In genomic region chr1:171213801-171214496, GRCm38 (mm10) we compare ENCODE assay signal across 27 mouse cellular contexts. TPM values are rescaled to one million over a fixed set of nuclear protein-coding genes. Genes with fewer than 3 reads are reported as not detected.
A peak's percentile ranks its signal among the peaks of the same experiment; 100 is the strongest.
DNase-seq lines count a peak whose midpoint lies in the region; ATAC-seq and TF ChIP-seq lines count a peak whose summit lies in the region.
"Had no signal": no experiment of that assay in that cellular context is flagged by ENCODE, and none has a peak within 500 bp of the region (broad histone marks: within the 10 kb centered on the region; RNA-seq: fewer than 3 reads in every experiment).

Gene Nr1i3, plus strand, starts transcription at chr1:171213970.

- no peaks in the 10 kb centered on the region for H3K9me3 ChIP-seq in kidney, postnatal 0 days (replicated peaks; ENCODE audit: low read length)
- no peaks in the 10 kb centered on the region for H3K9me3 ChIP-seq in midbrain, embryonic 10.5 days (replicated peaks)
- no peaks in the 10 kb centered on the region for H3K9me3 ChIP-seq in midbrain, postnatal 0 days (ENCODE audit: low read length)
- H3K9me3 ChIP-seq: embryonic facial prominence, embryonic 10.5 days; heart, embryonic 12.5 days; hindbrain, embryonic 10.5 days; limb, embryonic 10.5 days; liver, embryonic 13.5 days; lung, embryonic 15.5 days; megakaryocyte, embryonic 14.5 days; neural tube, embryonic 12.5 days had no signal

- no peaks in the 10 kb centered on the region for H3K27me3 ChIP-seq in kidney, postnatal 0 days (ENCODE audit: insufficient read depth, low read length)
- H3K27me3 ChIP-seq in midbrain, embryonic 10.5 days (ENCODE audit: low read depth, poor library complexity, severe bottlenecking): no peaks in the 10 kb centered on the region
- no peaks in the 10 kb centered on the region for H3K27me3 ChIP-seq in midbrain, postnatal 0 days (ENCODE audit: insufficient read depth, low read length)
- H3K27me3 ChIP-seq: heart, embryonic 12.5 days; lung, embryonic 15.5 days; neural tube, embryonic 12.5 days had no signal

- no peaks in the 10 kb centered on the region for H3K4me1 ChIP-seq in kidney, postnatal 0 days (replicated peaks; ENCODE audit: insufficient read depth, low read length)
- H3K4me1 ChIP-seq in midbrain, embryonic 10.5 days: peaks cover 9% of the 10 kb centered on the region; the same call in 1 of the 2 replicates
- H3K4me1 ChIP-seq in midbrain, postnatal 0 days (ENCODE audit: insufficient read depth, low read length): no peaks in the 10 kb centered on the region
- H3K4me1 ChIP-seq: limb, embryonic 10.5 days; lung, embryonic 15.5 days; neural tube, embryonic 12.5 days had no signal

- TF ChIP-seq CTCF in kidney, postnatal 0 days (IDR thresholded peaks at IDR 0.05; ENCODE audit: low read depth): no peak
- TF ChIP-seq CTCF in midbrain, postnatal 0 days (IDR thresholded peaks at IDR 0.05): no peak

- H3K4me3 ChIP-seq in kidney, postnatal 0 days (replicated peaks; ENCODE audit: low read depth, low read length): no peak within 1 kb of the TSS
- no peak within 1 kb of the TSS for H3K4me3 ChIP-seq in midbrain, embryonic 10.5 days
- no peak within 1 kb of the TSS for H3K4me3 ChIP-seq in midbrain, postnatal 0 days (ENCODE audit: low read depth, low read length)
- H3K4me3 ChIP-seq: embryonic facial prominence, embryonic 10.5 days; heart, embryonic 12.5 days; hindbrain, embryonic 10.5 days; limb, embryonic 10.5 days; liver, embryonic 13.5 days; lung, embryonic 15.5 days; megakaryocyte, embryonic 14.5 days; neural tube, embryonic 12.5 days had no signal

- H3K36me3 ChIP-seq in kidney, postnatal 0 days (ENCODE audit: insufficient read depth, low read length): peaks cover under 1% of the 10 kb centered on the region; the same call in 1 of the 2 replicates
- H3K36me3 ChIP-seq in midbrain, embryonic 10.5 days: peaks cover 12% of the 10 kb centered on the region
- peaks cover 13% of the 10 kb centered on the region; the same call in 1 of the 2 replicates for H3K36me3 ChIP-seq in midbrain, postnatal 0 days (ENCODE audit: insufficient read depth, low read length)
- H3K36me3 ChIP-seq: lung, embryonic 15.5 days had no signal

- 66% methylated on average over 10 of the region's 10 CpGs for WGBS in kidney, postnatal 0 days
- 72% methylated on average over 10 of the region's 10 CpGs for WGBS in midbrain, embryonic 10.5 days
- 66% methylated on average over 10 of the region's 10 CpGs for WGBS in midbrain, postnatal 0 days

- DNase-seq in adrenal gland, postnatal 10 days: no peak
- DNase-seq in adrenal gland, adult 18-20 months (ENCODE audit: low spot score in 2 of 2): no peak
- no peak for DNase-seq in kidney, postnatal 0 days (ENCODE audit: low spot score)
- DNase-seq in kidney, adult 18-20 months: no peak
- no peak for DNase-seq in midbrain, embryonic 10.5 days (ENCODE audit: low spot score)
- DNase-seq in midbrain, postnatal 0 days (ENCODE audit: low spot score): no peak
- no peak for DNase-seq in urinary bladder, postnatal 4 days (ENCODE audit: low spot score in 2 of 2)
- DNase-seq: adrenal gland, postnatal 36 days; cerebellum, adult 9-10 months; forebrain, postnatal 0 days; heart, postnatal 10 days; kidney, adult 2 months; liver, embryonic 13.5 days; lung, postnatal 36 days; midbrain, embryonic 14.5 days; right cerebral cortex, postnatal 14 days; spleen, adult 18-20 months; thymus, postnatal 14 days had no signal

- no peak within 1 kb of the TSS for H3K27ac ChIP-seq in kidney, postnatal 0 days
- 0 out of 2 replicates have a peak within 1 kb of the TSS, but pooled peaks have one; percentile 17 for H3K27ac ChIP-seq in midbrain, embryonic 10.5 days (replicated peaks)
- H3K27ac ChIP-seq in midbrain, postnatal 0 days (ENCODE audit: low read depth, low read length): no peak within 1 kb of the TSS
- H3K27ac ChIP-seq: embryonic facial prominence, embryonic 10.5 days; hindbrain, embryonic 10.5 days; limb, embryonic 10.5 days; liver, embryonic 13.5 days; lung, embryonic 15.5 days; neural tube, embryonic 12.5 days had no signal

- no peak within 1 kb of the TSS for H3K9ac ChIP-seq in kidney, postnatal 0 days (ENCODE audit: low read depth, low read length)
- H3K9ac ChIP-seq in midbrain, postnatal 0 days (replicated peaks; ENCODE audit: low read length, poor library complexity, severe bottlenecking): no peak within 1 kb of the TSS
- H3K9ac ChIP-seq: forebrain, postnatal 0 days; heart, embryonic 12.5 days; liver, embryonic 13.5 days; lung, embryonic 15.5 days; neural tube, embryonic 12.5 days had no signal

- H3K4me2 ChIP-seq in kidney, postnatal 0 days (ENCODE audit: low read length): no peak within 1 kb of the TSS
- H3K4me2 ChIP-seq in midbrain, postnatal 0 days (ENCODE audit: low read depth, low read length, poor library complexity, severe bottlenecking): no peak within 1 kb of the TSS
- H3K4me2 ChIP-seq: heart, embryonic 12.5 days; liver, embryonic 13.5 days; lung, embryonic 15.5 days; neural tube, embryonic 12.5 days had no signal

- peak; percentile 84 for ATAC-seq in kidney, postnatal 0 days (replicated peaks; ENCODE audit: low FRiP score, low read depth)
- ATAC-seq in midbrain, postnatal 0 days (ENCODE audit: low FRiP score): no peak
- ATAC-seq: activated CD4-positive, CD25-positive, alpha-beta regulatory T cell, adult 4 months; forebrain, postnatal 0 days; hindbrain, embryonic 16.5 days had no signal

RNA-seq across cellular contexts. Expression of gene Nr1i3, which starts in this region (rescaled TPM):
- total RNA-seq in adrenal gland, postnatal 10 days (2021): 10 to 100 TPM; 13.4 to 29.4 TPM
- not detected for total RNA-seq in adrenal gland, adult 18-20 months (2021)
- polyA plus RNA-seq in kidney, postnatal 0 days (2015; fragmentation: Nextera tagmentation; extraction: Ambion mirVana): 1.1 and 1.7 TPM in 2 replicates
- polyA plus RNA-seq in midbrain, embryonic 10.5 days (2016; fragmentation: Nextera tagmentation; extraction: Ambion mirVana): 0.28 and 0.36 TPM in 2 replicates
- 0.11 TPM in 1 of 2 replicates, not detected in the other for total RNA-seq in midbrain, postnatal 0 days (2014; rRNA removed)
- 0.19 and 0.23 TPM in 2 replicates for polyA plus RNA-seq in midbrain, postnatal 0 days (2015; fragmentation: Nextera tagmentation; extraction: Ambion mirVana)
- total RNA-seq: forebrain, postnatal 0 days; heart, postnatal 10 days had no signal

Comparison
In these comparisons a context has a peak if more than half of its experiments do, and no peak if none do; other contexts are left out.
1. RNA of gene Nr1i3 (total RNA-seq): 13.4 to 29.4 TPM in adrenal gland, postnatal 10 days; 0.11 TPM in midbrain, postnatal 0 days and not detected in adrenal gland, adult 18-20 months; every median in the first group is over 10 times any median in the second.